ENCODE assay signal across 28 mouse cellular contexts in genomic region chr11:8784413-8784812, GRCm38 (mm10).
DNase-seq lines count a peak whose midpoint lies in the region; ATAC-seq and TF ChIP-seq lines count a peak whose summit lies in the region.
"Had no signal": no experiment of that assay in that cellular context is flagged by ENCODE, and none has a peak within 500 bp of the region (broad histone marks: within the 10 kb centered on the region; RNA-seq: fewer than 3 reads in every experiment).

No protein-coding gene starts in this region.

- 76% methylated on average over 4 of the region's 4 CpGs for WGBS in hindbrain, embryonic 16.5 days
- WGBS in hindbrain, embryonic 13.5 days, result 82% methylated on average over 4 of the region's 4 CpGs
- 85% methylated on average over 4 of the region's 4 CpGs for WGBS in midbrain, postnatal 0 days
- WGBS in midbrain, embryonic 15.5 days, result 82% methylated on average over 4 of the region's 4 CpGs
- 46% methylated on average over 4 of the region's 4 CpGs for WGBS in limb, embryonic 11.5 days
- WGBS in intestine, embryonic 16.5 days, result 83% methylated on average over 4 of the region's 4 CpGs

- no peak overlapping the region for H3K27ac ChIP-seq in hindbrain, embryonic 16.5 days (ENCODE audit: low read depth, low read length)
- H3K27ac ChIP-seq in hindbrain, embryonic 13.5 days, result no peak overlapping the region
- no peak overlapping the region for H3K27ac ChIP-seq in midbrain, postnatal 0 days (ENCODE audit: low read depth, low read length)
- no peak overlapping the region for H3K27ac ChIP-seq in midbrain, embryonic 15.5 days
- 0 out of 2 replicates have a peak overlapping the region, but pooled peaks have one; percentile 21 for H3K27ac ChIP-seq in limb, embryonic 11.5 days (replicated peaks; ENCODE audit: low read depth, low read length)
- no peak overlapping the region for H3K27ac ChIP-seq in intestine, embryonic 16.5 days (ENCODE audit: low read length)
- H3K27ac ChIP-seq: heart, embryonic 13.5 days; intestine, embryonic 15.5 days; lung, embryonic 15.5 days; midbrain, embryonic 10.5 days; neural tube, embryonic 13.5 days had no signal

- no peaks in the 10 kb centered on the region for H3K36me3 ChIP-seq in hindbrain, embryonic 16.5 days (ENCODE audit: control insufficient read depth, insufficient read depth, low read length)
- no peaks in the 10 kb centered on the region for H3K36me3 ChIP-seq in hindbrain, embryonic 13.5 days
- H3K36me3 ChIP-seq in midbrain, postnatal 0 days (ENCODE audit: insufficient read depth, low read length), result no peaks in the 10 kb centered on the region
- H3K36me3 ChIP-seq in midbrain, embryonic 15.5 days (replicated peaks), result no peaks in the 10 kb centered on the region
- H3K36me3 ChIP-seq in limb, embryonic 11.5 days (ENCODE audit: control insufficient read depth, insufficient read depth, low read length), result no peaks in the 10 kb centered on the region
- no peaks in the 10 kb centered on the region for H3K36me3 ChIP-seq in intestine, embryonic 16.5 days (ENCODE audit: control insufficient read depth, insufficient read depth, low read length)
- H3K36me3 ChIP-seq: heart, embryonic 13.5 days; intestine, embryonic 15.5 days; lung, embryonic 15.5 days; midbrain, embryonic 10.5 days; neural tube, embryonic 13.5 days had no signal

- H3K4me3 ChIP-seq in hindbrain, embryonic 16.5 days (ENCODE audit: low read length), result no peak overlapping the region
- H3K4me3 ChIP-seq in hindbrain, embryonic 13.5 days, result no peak overlapping the region
- no peak overlapping the region for H3K4me3 ChIP-seq in midbrain, postnatal 0 days (ENCODE audit: low read depth, low read length)
- H3K4me3 ChIP-seq in midbrain, embryonic 15.5 days, result no peak overlapping the region
- H3K4me3 ChIP-seq in limb, embryonic 11.5 days (ENCODE audit: low read depth, low read length), result no peak overlapping the region
- no peak overlapping the region for H3K4me3 ChIP-seq in intestine, embryonic 16.5 days (ENCODE audit: low read length)
- H3K4me3 ChIP-seq: erythroblast, embryonic 14.5 days; gastrocnemius, adult 2 months; heart, embryonic 13.5 days; intestine, embryonic 15.5 days; lung, embryonic 15.5 days; midbrain, embryonic 10.5 days; myocyte; neural tube, embryonic 13.5 days had no signal

- no peaks in the 10 kb centered on the region for H3K9me3 ChIP-seq in hindbrain, embryonic 16.5 days (ENCODE audit: control insufficient read depth, low read length)
- no peaks in the 10 kb centered on the region for H3K9me3 ChIP-seq in hindbrain, embryonic 13.5 days
- H3K9me3 ChIP-seq in midbrain, postnatal 0 days (ENCODE audit: low read length), result no peaks in the 10 kb centered on the region
- no peaks in the 10 kb centered on the region for H3K9me3 ChIP-seq in midbrain, embryonic 15.5 days
- H3K9me3 ChIP-seq in limb, embryonic 11.5 days (ENCODE audit: control insufficient read depth, low read length), result no peaks in the 10 kb centered on the region
- H3K9me3 ChIP-seq in intestine, embryonic 16.5 days (ENCODE audit: control insufficient read depth, low read length), result no peaks in the 10 kb centered on the region
- H3K9me3 ChIP-seq: heart, embryonic 13.5 days; intestine, embryonic 15.5 days; lung, embryonic 15.5 days; midbrain, embryonic 10.5 days; neural tube, embryonic 13.5 days had no signal

- TF ChIP-seq CTCF in midbrain, postnatal 0 days (IDR thresholded peaks at IDR 0.05), result no peak

- peak; percentile 52 for DNase-seq in midbrain, postnatal 0 days (ENCODE audit: low spot score)
- peak; percentile 46 for DNase-seq in limb, embryonic 11.5 days (ENCODE audit: low spot score)
- DNase-seq in cerebellum, postnatal 4 days (ENCODE audit: low spot score in 2 of 2), result no peak
- DNase-seq: adrenal gland, postnatal 25 days; cerebellum, adult 11-12 months; cerebellum, adult 9-11 months; gastrocnemius, adult 2 months; gastrocnemius, postnatal 36 days; heart, postnatal 10 days; kidney, adult 8-10 months; layer of hippocampus, postnatal 36 days; left cerebral cortex, postnatal 4 days; thymus, postnatal 4 days had no signal

- no peaks in the 10 kb centered on the region for H3K27me3 ChIP-seq in hindbrain, embryonic 16.5 days (replicated peaks; ENCODE audit: control insufficient read depth, insufficient read depth, low read length)
- no peaks in the 10 kb centered on the region for H3K27me3 ChIP-seq in hindbrain, embryonic 13.5 days
- H3K27me3 ChIP-seq in midbrain, postnatal 0 days (ENCODE audit: insufficient read depth, low read length), result no peaks in the 10 kb centered on the region
- H3K27me3 ChIP-seq in midbrain, embryonic 15.5 days (replicated peaks), result no peaks in the 10 kb centered on the region
- no peaks in the 10 kb centered on the region for H3K27me3 ChIP-seq in limb, embryonic 11.5 days (ENCODE audit: control insufficient read depth, insufficient read depth, low read length)
- no peaks in the 10 kb centered on the region for H3K27me3 ChIP-seq in intestine, embryonic 16.5 days (replicated peaks; ENCODE audit: control insufficient read depth, insufficient read depth, low read length)
- H3K27me3 ChIP-seq: heart, embryonic 13.5 days; intestine, embryonic 15.5 days; lung, embryonic 15.5 days; neural tube, embryonic 13.5 days had no signal

- ATAC-seq in hindbrain, embryonic 16.5 days, result peak; percentile 70; the same call in 1 of the 2 replicates
- ATAC-seq in hindbrain, embryonic 13.5 days (ENCODE audit: low FRiP score), result no peak
- ATAC-seq in midbrain, postnatal 0 days (ENCODE audit: low FRiP score), result no peak
- ATAC-seq in midbrain, embryonic 15.5 days (replicated peaks), result no peak
- ATAC-seq in limb, embryonic 11.5 days (ENCODE audit: insufficient number of reproducible peaks, low FRiP score, low TSS enrichment, low read depth), result 0 out of 2 replicates have a peak, but pooled peaks have one; percentile 61
- ATAC-seq in intestine, embryonic 16.5 days, result no peak
- ATAC-seq: CD4-positive, CD25-positive, alpha-beta regulatory T cell, adult 4 months; forebrain, embryonic 16.5 days; intestine, embryonic 15.5 days; midbrain, embryonic 16.5 days had no signal

- H3K4me1 ChIP-seq in hindbrain, embryonic 16.5 days (ENCODE audit: control insufficient read depth, insufficient read depth, low read depth, low read length), result no peaks in the 10 kb centered on the region
- no peaks in the 10 kb centered on the region for H3K4me1 ChIP-seq in hindbrain, embryonic 13.5 days (replicated peaks)
- H3K4me1 ChIP-seq in midbrain, postnatal 0 days (ENCODE audit: insufficient read depth, low read length), result no peaks in the 10 kb centered on the region
- no peaks in the 10 kb centered on the region for H3K4me1 ChIP-seq in midbrain, embryonic 15.5 days
- H3K4me1 ChIP-seq in limb, embryonic 11.5 days (ENCODE audit: control insufficient read depth, insufficient read depth, low read length), result peaks cover 17% of the 10 kb centered on the region
- peaks cover 24% of the 10 kb centered on the region for H3K4me1 ChIP-seq in intestine, embryonic 16.5 days (ENCODE audit: control insufficient read depth, insufficient read depth, low read length)

- H3K4me2 ChIP-seq in hindbrain, embryonic 16.5 days (ENCODE audit: low read length), result no peak overlapping the region
- H3K4me2 ChIP-seq in hindbrain, embryonic 13.5 days, result no peak overlapping the region
- H3K4me2 ChIP-seq in midbrain, postnatal 0 days (ENCODE audit: low read depth, low read length, poor library complexity, severe bottlenecking), result no peak overlapping the region
- H3K4me2 ChIP-seq in midbrain, embryonic 15.5 days, result no peak overlapping the region
- H3K4me2 ChIP-seq in limb, embryonic 11.5 days (ENCODE audit: low read depth, severe bottlenecking), result no peak overlapping the region
- no peak overlapping the region for H3K4me2 ChIP-seq in intestine, embryonic 16.5 days (ENCODE audit: low read depth, low read length)
- H3K4me2 ChIP-seq: heart, embryonic 13.5 days; intestine, embryonic 15.5 days; liver, embryonic 11.5 days; lung, embryonic 15.5 days; neural tube, embryonic 13.5 days had no signal

- H3K9ac ChIP-seq in hindbrain, embryonic 16.5 days (ENCODE audit: low read depth, low read length), result no peak overlapping the region
- no peak overlapping the region for H3K9ac ChIP-seq in hindbrain, embryonic 13.5 days
- H3K9ac ChIP-seq in midbrain, postnatal 0 days (replicated peaks; ENCODE audit: low read length, poor library complexity, severe bottlenecking), result no peak overlapping the region
- no peak overlapping the region for H3K9ac ChIP-seq in midbrain, embryonic 15.5 days
- no peak overlapping the region for H3K9ac ChIP-seq in limb, embryonic 11.5 days (ENCODE audit: low read length)
- no peak overlapping the region for H3K9ac ChIP-seq in intestine, embryonic 16.5 days (ENCODE audit: low read depth, low read length)
- H3K9ac ChIP-seq: heart, embryonic 13.5 days; intestine, embryonic 15.5 days; lung, embryonic 15.5 days; neural tube, embryonic 13.5 days had no signal

Comparison
In these comparisons a context has a peak if more than half of its experiments do, and no peak if none do; other contexts are left out.
1. ATAC-seq: peak in hindbrain, embryonic 16.5 days (single experiment) and limb, embryonic 11.5 days (single experiment); none in hindbrain, embryonic 13.5 days (single experiment), midbrain, postnatal 0 days (single experiment), midbrain, embryonic 15.5 days (single experiment) and intestine, embryonic 16.5 days (single experiment).
2. DNase-seq: peak in midbrain, postnatal 0 days (single experiment) and limb, embryonic 11.5 days (single experiment); none in cerebellum, postnatal 4 days (0 of 2).